Mouse (Mus musculus): ENCODE measurements around the gene Sdc3. TPM values are rescaled to one million over a fixed set of nuclear protein-coding genes. Genes with fewer than 3 reads are reported as not detected.
A peak's percentile ranks its signal among the peaks of the same experiment; 100 is the strongest.

Gene Sdc3
- polyA plus RNA-seq, 1 experiment from 2014 or later: 10.8 TPM

DNA sequence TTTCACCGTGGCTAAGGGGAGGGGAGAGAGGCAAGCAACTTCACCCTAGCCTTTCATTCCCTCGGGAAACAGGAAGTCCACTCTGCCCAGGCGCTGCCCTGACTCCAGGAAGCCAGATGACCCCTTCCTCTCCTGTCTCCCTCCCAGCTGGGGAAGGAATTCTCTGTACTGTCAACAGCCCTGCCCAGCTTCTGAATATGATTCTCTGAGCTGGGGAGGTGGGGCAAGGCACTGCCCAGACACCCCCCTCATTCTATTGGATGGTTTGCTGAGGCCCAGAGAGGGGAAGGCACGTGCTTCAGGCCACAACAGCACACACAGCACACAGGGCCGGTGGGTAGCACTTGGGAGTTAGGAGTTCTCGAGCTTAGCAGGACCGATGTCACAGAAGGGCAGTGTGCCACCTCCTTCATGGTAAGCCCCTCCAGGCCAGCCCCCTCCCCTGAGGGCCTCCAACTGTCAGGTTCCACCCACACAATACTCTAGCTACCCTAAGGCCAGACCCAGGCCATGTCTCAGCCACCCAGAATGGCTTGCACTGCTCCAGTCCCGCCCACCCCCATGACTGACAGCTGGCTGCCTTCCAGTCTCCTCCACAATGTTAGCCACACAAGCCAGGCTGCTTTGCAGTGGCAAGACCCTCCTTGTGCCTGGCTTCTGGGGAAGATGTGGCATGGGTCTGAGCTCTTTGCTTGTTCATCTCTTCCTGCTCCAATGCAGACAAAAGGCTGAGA, 48.9 kb downstream of the Sdc3 start:
- no peak for ATAC-seq
- no peaks in the 10 kb centered on the region for H3K9me3 ChIP-seq (ENCODE audit: control insufficient read depth)
- H3K4me2 ChIP-seq (replicated peaks; ENCODE audit: low read depth): no peak overlapping the region
- H3K9ac ChIP-seq (ENCODE audit: low read depth, low read length): no peak overlapping the region
- no peaks in the 10 kb centered on the region for H3K36me3 ChIP-seq (ENCODE audit: control insufficient read depth, insufficient read depth)
- 33% methylated on average over 8 of the region's 8 CpGs for WGBS
- H3K27ac ChIP-seq (ENCODE audit: low read depth, low read length): no peak overlapping the region
- H3K4me1 ChIP-seq (replicated peaks; ENCODE audit: control insufficient read depth, insufficient read depth, low read length): no peaks in the 10 kb centered on the region
- no peak overlapping the region for H3K4me3 ChIP-seq (ENCODE audit: low read depth, low read length)
- no peaks in the 10 kb centered on the region for H3K27me3 ChIP-seq (replicated peaks; ENCODE audit: control insufficient read depth, insufficient read depth, low read length)
- no peak for TF ChIP-seq CTCF (IDR thresholded peaks at IDR 0.05; ENCODE audit: low read depth)

DNA sequence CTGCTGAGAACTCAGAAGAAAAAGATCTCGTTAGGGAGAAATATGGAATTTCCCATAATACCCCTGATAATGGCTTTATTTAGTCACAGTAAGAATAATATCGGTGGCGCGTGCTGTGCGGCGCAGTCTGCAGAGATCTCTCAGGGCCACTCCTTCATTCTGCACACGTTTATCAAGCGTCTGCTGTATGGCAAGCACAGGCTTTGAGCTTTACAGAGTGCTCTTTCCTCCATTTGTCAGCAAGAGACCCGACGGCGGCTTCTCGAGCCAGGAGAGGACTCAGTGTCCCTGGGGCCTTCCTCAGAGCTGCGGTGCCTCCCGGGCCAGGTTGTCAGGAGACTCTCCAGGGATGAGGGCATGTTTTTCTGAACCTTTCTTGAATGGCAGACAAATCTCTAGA, 56.5 kb downstream of the Sdc3 start:
- no peaks in the 10 kb centered on the region for H3K36me3 ChIP-seq (ENCODE audit: control insufficient read depth, insufficient read depth)
- H3K27me3 ChIP-seq (replicated peaks; ENCODE audit: control insufficient read depth, insufficient read depth, low read length): no peaks in the 10 kb centered on the region
- H3K4me1 ChIP-seq (replicated peaks; ENCODE audit: control insufficient read depth, insufficient read depth, low read length): no peaks in the 10 kb centered on the region
- no peak for ATAC-seq
- H3K9ac ChIP-seq (ENCODE audit: low read depth, low read length): no peak overlapping the region
- no peak overlapping the region for H3K27ac ChIP-seq (ENCODE audit: low read depth, low read length)
- no peak overlapping the region for H3K4me3 ChIP-seq (ENCODE audit: low read depth, low read length)
- 82% methylated on average over 14 of the region's 14 CpGs for WGBS
- H3K9me3 ChIP-seq (ENCODE audit: control insufficient read depth): no peaks in the 10 kb centered on the region
- H3K4me2 ChIP-seq (replicated peaks; ENCODE audit: low read depth): no peak overlapping the region
- TF ChIP-seq CTCF (IDR thresholded peaks at IDR 0.05; ENCODE audit: low read depth): no peak

DNA sequence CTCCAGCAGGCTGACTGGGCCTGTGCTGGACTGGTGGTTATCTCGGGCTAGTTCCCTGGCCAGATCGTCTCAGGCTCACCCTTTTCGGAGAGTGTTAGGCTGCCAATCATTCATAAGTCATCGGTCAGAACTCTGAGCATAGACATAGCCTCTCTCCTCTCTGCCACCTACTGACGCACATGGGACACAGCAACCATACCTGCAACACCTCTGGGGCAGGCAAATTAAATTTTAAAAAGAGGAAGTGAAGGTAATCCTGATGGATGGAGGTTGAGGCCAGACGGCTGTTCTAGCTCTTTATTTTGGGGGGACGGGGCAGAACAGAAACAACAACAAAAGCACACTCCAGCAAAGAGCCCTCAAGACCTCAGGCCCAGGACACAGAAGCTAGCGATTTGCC, 65.3 kb downstream of the Sdc3 start:
- H3K27ac ChIP-seq (ENCODE audit: low read depth, low read length): no peak overlapping the region
- peak; percentile 44 for TF ChIP-seq CTCF (IDR thresholded peaks at IDR 0.05; ENCODE audit: low read depth)
- H3K36me3 ChIP-seq (ENCODE audit: control insufficient read depth, insufficient read depth): no peaks in the 10 kb centered on the region
- no peak overlapping the region for H3K4me3 ChIP-seq (ENCODE audit: low read depth, low read length)
- WGBS: 59% methylated on average over 8 of the region's 8 CpGs
- no peak overlapping the region for H3K4me2 ChIP-seq (replicated peaks; ENCODE audit: low read depth)
- no peaks in the 10 kb centered on the region for H3K9me3 ChIP-seq (ENCODE audit: control insufficient read depth)
- ATAC-seq: no peak
- no peaks in the 10 kb centered on the region for H3K4me1 ChIP-seq (replicated peaks; ENCODE audit: control insufficient read depth, insufficient read depth, low read length)
- no peak overlapping the region for H3K9ac ChIP-seq (ENCODE audit: low read depth, low read length)
- H3K27me3 ChIP-seq (replicated peaks; ENCODE audit: control insufficient read depth, insufficient read depth, low read length): 0 out of 2 replicates have a peak, but pooled peaks cover 5% of the 10 kb centered on the region

DNA sequence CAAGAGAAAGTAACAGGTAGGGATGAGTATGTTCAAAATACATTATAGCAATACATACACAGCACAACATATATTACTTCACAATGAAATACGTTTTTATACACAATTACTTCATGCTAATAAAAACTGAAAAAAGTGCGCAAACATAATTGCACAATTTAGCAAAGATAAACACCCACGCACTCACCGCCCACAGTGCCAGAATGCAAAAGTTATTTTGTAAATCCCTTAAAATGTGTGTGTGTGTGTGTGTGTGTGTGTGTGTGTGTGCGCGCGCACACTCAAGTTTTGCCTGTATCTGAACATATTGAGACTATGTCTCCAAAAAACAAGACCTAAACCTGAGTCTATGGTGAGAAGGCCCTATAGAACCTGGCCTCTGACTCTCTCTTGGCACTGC, 66.5 kb downstream of the Sdc3 start:
- 91% methylated on average over 7 of the region's 7 CpGs for WGBS

DNA sequence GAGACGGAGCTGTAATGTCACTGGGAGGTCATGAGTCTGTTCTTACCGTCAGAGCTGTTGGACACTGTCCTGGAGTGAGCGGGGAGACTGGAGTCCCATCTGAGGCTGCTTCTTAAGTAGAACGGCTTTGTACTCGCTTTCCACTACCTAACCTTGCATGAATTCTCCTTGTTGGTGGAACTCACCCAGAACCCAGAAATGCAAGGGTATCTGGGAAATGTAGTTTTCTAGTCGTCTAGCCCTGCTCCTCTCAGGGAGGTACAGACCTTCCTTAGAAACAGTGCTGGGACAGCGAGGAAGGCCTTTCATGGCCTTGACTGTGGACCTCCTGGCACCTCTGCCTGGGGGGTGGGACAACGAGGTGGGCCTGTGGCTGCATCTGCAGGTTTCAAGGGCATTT, 67.1 kb downstream of the Sdc3 start:
- Histone ChIP-seq H3K27ac (ENCODE audit: low read depth, low read length) (no peak overlapping the region), H3K9ac (ENCODE audit: low read depth, low read length) (no peak overlapping the region), H3K36me3 (ENCODE audit: control insufficient read depth, insufficient read depth) (no peaks in the 10 kb centered on the region), H3K27me3 (replicated peaks; ENCODE audit: control insufficient read depth, insufficient read depth, low read length) (0 out of 2 replicates have a peak, but pooled peaks cover 5% of the 10 kb centered on the region), H3K4me1 (replicated peaks; ENCODE audit: control insufficient read depth, insufficient read depth, low read length) (no peaks in the 10 kb centered on the region), H3K4me2 (replicated peaks; ENCODE audit: low read depth) (no peak overlapping the region), H3K9me3 (ENCODE audit: control insufficient read depth) (no peaks in the 10 kb centered on the region), H3K4me3 (ENCODE audit: low read depth, low read length) (no peak overlapping the region)
- no peak for ATAC-seq
- WGBS: 59% methylated on average over 8 of the region's 8 CpGs
- TF ChIP-seq CTCF (IDR thresholded peaks at IDR 0.05; ENCODE audit: low read depth): no peak

More for the DNA sequence above, 66.5 kb downstream of the Sdc3 start:
- no peak for ATAC-seq
- H3K4me1 ChIP-seq (replicated peaks; ENCODE audit: control insufficient read depth, insufficient read depth, low read length): no peaks in the 10 kb centered on the region
- H3K4me3 ChIP-seq (ENCODE audit: low read depth, low read length): no peak overlapping the region
- no peak for TF ChIP-seq CTCF (IDR thresholded peaks at IDR 0.05; ENCODE audit: low read depth)
- H3K36me3 ChIP-seq (ENCODE audit: control insufficient read depth, insufficient read depth): no peaks in the 10 kb centered on the region
- H3K4me2 ChIP-seq (replicated peaks; ENCODE audit: low read depth): no peak overlapping the region
- no peak overlapping the region for H3K9ac ChIP-seq (ENCODE audit: low read depth, low read length)
- H3K27me3 ChIP-seq (replicated peaks; ENCODE audit: control insufficient read depth, insufficient read depth, low read length): 0 out of 2 replicates have a peak, but pooled peaks cover 5% of the 10 kb centered on the region
- no peaks in the 10 kb centered on the region for H3K9me3 ChIP-seq (ENCODE audit: control insufficient read depth)
- H3K27ac ChIP-seq (ENCODE audit: low read depth, low read length): no peak overlapping the region

DNA sequence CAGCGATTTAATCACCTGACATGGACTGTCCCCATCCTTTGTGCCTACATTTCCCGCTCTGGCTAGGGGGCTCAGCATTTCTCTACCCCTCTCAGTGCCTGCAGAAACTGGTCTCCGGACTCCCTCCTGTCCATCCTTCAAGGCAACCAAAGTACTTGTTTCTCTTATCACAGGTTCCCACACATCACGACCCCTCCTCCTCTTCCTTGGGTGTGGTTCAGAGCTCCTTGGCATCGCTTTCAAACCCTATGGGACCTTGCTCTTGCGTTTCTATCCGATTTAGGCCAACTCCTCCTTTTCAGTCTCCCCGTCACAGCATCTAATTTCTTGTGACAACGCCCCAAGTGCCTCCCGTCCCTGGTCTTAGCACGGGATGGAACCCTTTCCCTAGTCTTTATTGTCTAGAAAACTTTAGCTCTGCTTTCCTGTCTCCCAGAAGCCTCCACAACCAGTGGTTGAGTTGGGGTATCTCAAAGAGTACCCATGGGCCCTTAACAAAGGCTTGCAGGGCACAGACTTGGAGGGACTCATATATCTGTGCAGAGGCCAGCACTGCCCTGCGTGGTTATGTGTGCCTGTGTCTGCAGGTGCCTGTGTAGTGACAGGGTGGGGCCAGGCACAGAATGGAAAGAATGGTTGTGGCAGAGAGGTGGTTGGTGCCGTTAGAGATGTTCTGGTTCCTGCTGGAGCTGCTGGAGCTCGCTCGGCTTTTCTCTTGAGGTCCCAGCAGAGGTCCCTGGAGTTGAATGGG, 68.7 kb downstream of the Sdc3 start:
- H3K36me3 ChIP-seq (ENCODE audit: control insufficient read depth, insufficient read depth): no peaks in the 10 kb centered on the region
- no peak overlapping the region for H3K4me2 ChIP-seq (replicated peaks; ENCODE audit: low read depth)
- no peaks in the 10 kb centered on the region for H3K9me3 ChIP-seq (ENCODE audit: control insufficient read depth)
- H3K9ac ChIP-seq (ENCODE audit: low read depth, low read length): no peak overlapping the region
- H3K4me3 ChIP-seq (ENCODE audit: low read depth, low read length): no peak overlapping the region
- 48% methylated on average over 15 of the region's 15 CpGs for WGBS
- ATAC-seq: no peak
- no peak for TF ChIP-seq CTCF (IDR thresholded peaks at IDR 0.05; ENCODE audit: low read depth)
- 0 out of 2 replicates have a peak, but pooled peaks cover 5% of the 10 kb centered on the region for H3K27me3 ChIP-seq (replicated peaks; ENCODE audit: control insufficient read depth, insufficient read depth, low read length)
- H3K27ac ChIP-seq (ENCODE audit: low read depth, low read length): no peak overlapping the region
- H3K4me1 ChIP-seq (replicated peaks; ENCODE audit: control insufficient read depth, insufficient read depth, low read length): no peaks in the 10 kb centered on the region
